8 mouse cellular contexts compared by ENCODE assay signal in the genomic region with DNA sequence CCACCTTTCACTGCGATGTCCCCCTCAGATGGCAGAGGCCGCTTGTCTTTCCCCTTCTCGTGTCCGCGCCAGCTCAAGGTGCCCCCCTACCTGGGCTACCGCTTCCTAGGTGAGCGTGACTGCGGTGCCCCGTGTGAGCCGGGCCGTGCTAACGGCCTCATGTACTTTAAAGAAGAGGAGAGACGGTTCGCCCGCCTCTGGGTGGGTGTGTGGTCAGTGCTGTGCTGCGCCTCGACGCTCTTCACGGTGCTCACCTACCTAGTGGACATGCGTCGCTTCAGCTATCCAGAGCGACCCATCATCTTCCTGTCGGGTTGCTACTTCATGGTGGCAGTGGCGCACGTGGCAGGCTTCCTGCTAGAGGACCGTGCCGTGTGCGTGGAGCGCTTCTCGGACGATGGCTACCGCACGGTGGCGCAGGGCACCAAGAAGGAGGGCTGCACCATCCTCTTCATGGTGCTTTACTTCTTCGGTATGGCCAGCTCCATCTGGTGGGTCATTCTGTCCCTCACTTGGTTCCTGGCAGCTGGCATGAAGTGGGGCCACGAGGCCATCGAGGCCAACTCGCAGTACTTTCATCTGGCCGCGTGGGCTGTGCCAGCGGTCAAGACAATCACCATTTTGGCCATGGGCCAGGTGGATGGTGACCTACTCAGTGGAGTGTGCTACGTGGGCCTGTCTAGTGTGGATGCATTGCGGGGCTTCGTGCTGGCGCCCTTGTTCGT. TPM values are rescaled to one million over a fixed set of nuclear protein-coding genes. Genes with fewer than 3 reads are reported as not detected.
A peak's percentile ranks its signal among the peaks of the same experiment; 100 is the strongest.
DNase-seq lines count a peak whose midpoint lies in the region; ATAC-seq and TF ChIP-seq lines count a peak whose summit lies in the region.

No protein-coding gene starts in this region.

- TF ChIP-seq CTCF in small intestine, adult 2 months (IDR thresholded peaks at IDR 0.05; ENCODE audit: extremely low read depth, insufficient read length, insufficient replicate concordance, low read depth, low read length) = peak; percentile 71

- H3K4me1 ChIP-seq in intestine, embryonic 14.5 days (replicated peaks; ENCODE audit: control insufficient read depth, insufficient read depth, low read length) = peaks cover 49% of the 10 kb centered on the region
- H3K4me1 ChIP-seq in limb, embryonic 10.5 days = peaks cover 74% of the 10 kb centered on the region
- peaks cover 83% of the 10 kb centered on the region for H3K4me1 ChIP-seq in midbrain, embryonic 10.5 days
- H3K4me1 ChIP-seq in small intestine, adult 2 months (ENCODE audit: control insufficient read depth, insufficient read depth, insufficient read length, low read length) = peaks cover 26% of the 10 kb centered on the region

- 0 out of 2 replicates have a peak, but pooled peaks cover 10% of the 10 kb centered on the region for H3K36me3 ChIP-seq in intestine, embryonic 14.5 days (ENCODE audit: control insufficient read depth, insufficient read depth, low read length)
- peaks cover 38% of the 10 kb centered on the region for H3K36me3 ChIP-seq in limb, embryonic 10.5 days
- peaks cover 6% of the 10 kb centered on the region for H3K36me3 ChIP-seq in midbrain, embryonic 10.5 days
- no peaks in the 10 kb centered on the region for H3K36me3 ChIP-seq in small intestine, adult 2 months (ENCODE audit: control insufficient read depth, insufficient read depth, low read length)

- ATAC-seq in intestine, embryonic 14.5 days (replicated peaks; ENCODE audit: low FRiP score, low TSS enrichment, low read depth) = peak; percentile 48
- ATAC-seq in erythroid progenitor cell, adult 5-6 weeks (replicated peaks; ENCODE audit: low FRiP score, poor library complexity, severe bottlenecking) = no peak

- 2% methylated on average over 46 of the region's 46 CpGs for WGBS in intestine, embryonic 14.5 days
- WGBS in limb, embryonic 10.5 days = 1% methylated on average over 46 of the region's 46 CpGs
- under 1% methylated on average over 46 of the region's 46 CpGs for WGBS in midbrain, embryonic 10.5 days
- WGBS in small intestine, adult 2 months = 6% methylated on average over 46 of the region's 46 CpGs

- peak overlapping the region; percentile 72 for H3K4me3 ChIP-seq in intestine, embryonic 14.5 days (ENCODE audit: low read depth, low read length)
- peak overlapping the region; percentile 88 for H3K4me3 ChIP-seq in limb, embryonic 10.5 days
- H3K4me3 ChIP-seq in midbrain, embryonic 10.5 days = peak overlapping the region; percentile 93
- peak overlapping the region; percentile 73 for H3K4me3 ChIP-seq in small intestine, adult 2 months (ENCODE audit: low read depth, low read length)

- H3K4me2 ChIP-seq in intestine, embryonic 14.5 days (ENCODE audit: low read length) = peak overlapping the region; percentile 74

- peak; percentile 87 for DNase-seq in NIH3T3 (ENCODE audit: low read depth)
- peak; percentile 97 to 98 for DNase-seq in cerebellum, postnatal 10 days
- DNase-seq in gastrocnemius, adult 8-10 months (ENCODE audit: low spot score in 2 of 2) = peak; percentile 71 to 81
- peak; percentile 87 for DNase-seq in intestine, embryonic 14.5 days (ENCODE audit: low spot score)
- DNase-seq in limb, embryonic 10.5 days (ENCODE audit: low spot score) = peak; percentile 86
- peak; percentile 83 for DNase-seq in midbrain, embryonic 10.5 days (ENCODE audit: low spot score)

- peak overlapping the region; percentile 75 for H3K9ac ChIP-seq in intestine, embryonic 14.5 days (ENCODE audit: low read length)

- no peaks in the 10 kb centered on the region for H3K9me3 ChIP-seq in intestine, embryonic 14.5 days (ENCODE audit: control insufficient read depth, low read length)
- no peaks in the 10 kb centered on the region for H3K9me3 ChIP-seq in limb, embryonic 10.5 days (replicated peaks)
- no peaks in the 10 kb centered on the region for H3K9me3 ChIP-seq in midbrain, embryonic 10.5 days (replicated peaks)

- peak overlapping the region; percentile 95; the same call in 1 of the 2 replicates for H3K27ac ChIP-seq in intestine, embryonic 14.5 days (ENCODE audit: low read depth)
- peak overlapping the region; percentile 96 for H3K27ac ChIP-seq in limb, embryonic 10.5 days
- peak overlapping the region; percentile 92 for H3K27ac ChIP-seq in midbrain, embryonic 10.5 days (replicated peaks)
- H3K27ac ChIP-seq in small intestine, adult 2 months (ENCODE audit: insufficient read depth, low read depth, low read length) = no peak overlapping the region

- TF ChIP-seq POLR2A in small intestine, adult 2 months (IDR thresholded peaks at IDR 0.05; ENCODE audit: low read depth, low read length) = peak; percentile 29; the same call in 1 of the 2 replicates

- H3K27me3 ChIP-seq in intestine, embryonic 14.5 days (replicated peaks; ENCODE audit: control insufficient read depth, insufficient read depth, low read length) = no peaks in the 10 kb centered on the region
- H3K27me3 ChIP-seq in limb, embryonic 10.5 days (ENCODE audit: low read depth, poor library complexity, severe bottlenecking) = no peaks in the 10 kb centered on the region
- H3K27me3 ChIP-seq in midbrain, embryonic 10.5 days (ENCODE audit: low read depth, poor library complexity, severe bottlenecking) = peaks cover 34% of the 10 kb centered on the region
- no peaks in the 10 kb centered on the region for H3K27me3 ChIP-seq in small intestine, adult 2 months (ENCODE audit: control insufficient read depth, insufficient read depth, low read length)

RNA-seq across cellular contexts. Expression of gene Fzd7, which starts 1.5 kb away (rescaled TPM):
- 10 to 100 TPM; 34.5 to 48.6 (median 42.6) TPM for total RNA-seq in gastrocnemius, adult 8-10 months (2022)
- 10.8 and 11.5 TPM in 2 replicates for polyA plus RNA-seq in intestine, embryonic 14.5 days (2014; fragmentation: Nextera tagmentation; extraction: Ambion mirVana)
- polyA plus RNA-seq in limb, embryonic 10.5 days (2016; fragmentation: Nextera tagmentation; extraction: Ambion mirVana) = 13.2 and 13.5 TPM in 2 replicates
- 5.9 and 8.6 TPM in 2 replicates for polyA plus RNA-seq in midbrain, embryonic 10.5 days (2016; fragmentation: Nextera tagmentation; extraction: Ambion mirVana)
- polyA plus RNA-seq in small intestine, adult 2 months (2012; rRNA removed) = 10.5 and 15.1 TPM in 2 replicates
- 1.1 and 5.4 TPM in 2 replicates for total RNA-seq in erythroid progenitor cell, adult 5-6 weeks (2015; ENCODE audit: low replicate concordance)
- 0.45 and 0.77 TPM in 2 replicates for total RNA-seq in erythroid progenitor cell, adult 5-6 weeks (2017; ENCODE audit: low replicate concordance)

RNA-seq across cellular contexts. Expression of gene Gm973, which starts 32.4 kb away (rescaled TPM):
- 1 to 10 TPM in 2 of 4 experiments, under 1 TPM in 2; 0.56 to 1.8 (median 0.90) TPM for total RNA-seq in gastrocnemius, adult 8-10 months (2022)
- 0.42 and 0.46 TPM in 2 replicates for polyA plus RNA-seq in intestine, embryonic 14.5 days (2014; fragmentation: Nextera tagmentation; extraction: Ambion mirVana)
- polyA plus RNA-seq in limb, embryonic 10.5 days (2016; fragmentation: Nextera tagmentation; extraction: Ambion mirVana) = 0.18 and 0.55 TPM in 2 replicates
- polyA plus RNA-seq in midbrain, embryonic 10.5 days (2016; fragmentation: Nextera tagmentation; extraction: Ambion mirVana) = 9.0 and 9.4 TPM in 2 replicates
- polyA plus RNA-seq in small intestine, adult 2 months (2012; rRNA removed) = 0.10 and 0.13 TPM in 2 replicates
- not detected in 2 replicates for total RNA-seq in erythroid progenitor cell, adult 5-6 weeks (2015; ENCODE audit: low replicate concordance)
- total RNA-seq in erythroid progenitor cell, adult 5-6 weeks (2017; ENCODE audit: low replicate concordance) = 1.9 TPM in 1 of 2 replicates, not detected in the other
